ENCODE assay signal across 9 mouse cellular contexts in the genomic region with DNA sequence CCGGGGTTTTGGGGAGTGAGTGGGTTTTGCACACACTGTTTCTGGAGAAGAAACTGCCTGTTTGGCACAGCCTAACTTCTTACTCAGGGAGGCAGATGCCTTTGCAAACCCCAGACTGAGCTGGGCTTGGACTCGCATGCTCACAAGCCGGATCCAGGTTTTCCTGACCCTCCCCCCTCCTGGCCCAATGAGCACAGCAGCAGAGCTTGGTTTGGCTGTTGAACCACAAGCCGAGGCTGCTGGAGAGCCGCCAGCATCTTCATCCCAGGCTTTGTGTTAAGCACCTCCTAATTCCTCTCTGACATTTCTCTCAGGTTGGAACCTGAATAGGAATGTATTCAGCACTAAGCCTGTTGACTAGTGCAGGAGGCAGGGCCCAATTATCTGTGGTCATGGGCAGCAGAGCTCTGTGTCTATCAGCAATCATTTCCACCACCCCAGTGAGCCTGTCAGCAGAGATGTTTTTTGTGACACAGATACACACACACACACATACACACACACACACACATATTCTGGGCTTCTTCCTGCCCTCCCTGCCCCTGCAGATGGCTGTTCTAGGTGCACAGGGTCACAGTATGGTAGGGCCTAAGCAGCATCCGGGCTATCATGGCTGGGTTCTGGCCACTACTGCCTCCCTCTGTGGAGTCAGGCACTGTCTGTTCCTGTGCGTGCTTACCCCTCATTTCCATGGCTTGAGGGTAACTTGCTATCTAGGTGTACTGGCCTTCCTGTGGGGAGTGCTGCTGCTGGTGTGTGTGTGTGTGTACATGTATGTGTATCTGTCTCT.
DNase-seq lines count a peak whose midpoint lies in the region; ATAC-seq and TF ChIP-seq lines count a peak whose summit lies in the region.
"Had no signal": no experiment of that assay in that cellular context is flagged by ENCODE, and none has a peak within 500 bp of the region (broad histone marks: within the 10 kb centered on the region; RNA-seq: fewer than 3 reads in every experiment).

No protein-coding gene starts in this region.

- no peaks in the 10 kb centered on the region for H3K27me3 ChIP-seq in embryonic facial prominence, embryonic 12.5 days

- H3K4me2 ChIP-seq in embryonic facial prominence, embryonic 12.5 days (replicated peaks): no peak overlapping the region

- H3K4me1 ChIP-seq in lung, adult 2 months (ENCODE audit: control insufficient read depth, insufficient read depth, low read length): peaks cover 2% of the 10 kb centered on the region; the same call in 1 of the 2 replicates
- H3K4me1 ChIP-seq in embryonic facial prominence, embryonic 12.5 days: peaks cover 6% of the 10 kb centered on the region; the same call in 1 of the 2 replicates

- no peaks in the 10 kb centered on the region for H3K9me3 ChIP-seq in embryonic facial prominence, embryonic 12.5 days

- H3K9ac ChIP-seq in embryonic facial prominence, embryonic 12.5 days: no peak overlapping the region
- H3K9ac ChIP-seq: liver, embryonic 14.5 days had no signal

- TF ChIP-seq POLR2A in lung, adult 2 months (IDR thresholded peaks at IDR 0.05; ENCODE audit: borderline replicate concordance, extremely low read depth, low read depth, low read length): no peak

- peak; percentile 18 to 53 for DNase-seq in lung, adult 18-20 months
- DNase-seq in lung, adult 2 months: no peak
- peak; percentile 11 to 32 for DNase-seq in heart, adult 9 months (ENCODE audit: low spot score in 2 of 2)
- peak; percentile 66 to 72 for DNase-seq in kidney, postnatal 4 days
- DNase-seq in lung, postnatal 25 days (ENCODE audit: low spot score): peak; percentile 7
- DNase-seq in skeletal muscle tissue, adult 2 months (ENCODE audit: low read depth, low spot score): peak; percentile 18
- no peak for DNase-seq in T-cell, adult 2 months (ENCODE audit: low spot score)

- H3K27ac ChIP-seq in embryonic facial prominence, embryonic 12.5 days: peak overlapping the region; percentile 70
- H3K27ac ChIP-seq: liver, embryonic 14.5 days had no signal

- WGBS in lung, adult 2 months: 42% methylated on average over 7 of the region's 7 CpGs
- WGBS in embryonic facial prominence, embryonic 12.5 days: 46% methylated on average over 7 of the region's 7 CpGs

- ATAC-seq in embryonic facial prominence, embryonic 12.5 days (ENCODE audit: insufficient number of reproducible peaks, insufficient read depth, low FRiP score, low TSS enrichment): peak; percentile 84

- no peak for TF ChIP-seq CTCF in lung, adult 2 months (IDR thresholded peaks at IDR 0.05; ENCODE audit: insufficient read depth, low read length)

- no peaks in the 10 kb centered on the region for H3K36me3 ChIP-seq in embryonic facial prominence, embryonic 12.5 days

- no peak overlapping the region for H3K4me3 ChIP-seq in lung, adult 2 months (replicated peaks; ENCODE audit: extremely low read depth, low read depth, low read length)
- H3K4me3 ChIP-seq in embryonic facial prominence, embryonic 12.5 days: no peak overlapping the region

Comparison
In these comparisons a context has a peak if more than half of its experiments do, and no peak if none do; other contexts are left out.
1. DNase-seq: peak in lung, adult 18-20 months (2 of 2), heart, adult 9 months (2 of 2), kidney, postnatal 4 days (2 of 2), lung, postnatal 25 days (single experiment) and skeletal muscle tissue, adult 2 months (single experiment); none in lung, adult 2 months (single experiment) and T-cell, adult 2 months (single experiment).